Mouse (Mus musculus): ENCODE measurements at regions not wholly inside any gene's neighbourhood (a gene's known extent, or its start where the extent isn't known, plus 50 kb on each side); places are given as distances from the start of the nearest gene placed in this dataset.

GRCm38 (mm10) chr9:122695724-122696123, 51.4 kb upstream of the Topaz1 start:
- no peak for TF ChIP-seq POLR2A (IDR thresholded peaks at IDR 0.05; ENCODE audit: borderline replicate concordance, extremely low read depth, low read depth, low read length)
- TF ChIP-seq CTCF (IDR thresholded peaks at IDR 0.05; ENCODE audit: insufficient read depth, low read length), result no peak
